Mouse (Mus musculus) liver, embryonic 11.5 days (tissue): ENCODE results near the gene Col4a3bp. TPM values are rescaled to one million over a fixed set of nuclear protein-coding genes. Genes with fewer than 3 reads are reported as not detected.

Experiments used
- ATAC-seq: fragments of 200-750 bp; cut with Nextera tagmentation; replicated peaks from 2 replicates; pipeline ENCODE4 v1.8.0; 2017; ENCODE audit warnings: moderate number of reproducible peaks, mild to moderate bottlenecking, moderate TSS enrichment, moderate library complexity; ENCODE audit not compliant: low FRiP score
- DNase-seq: peaks from one replicate; pipeline ENCODE4 v3.0.0-alpha.2; 2017; ENCODE audit warnings: low spot score
- H3K27ac ChIP-seq: fragments of 300-500 bp; sonication (generic); 2 replicates; pipeline ENCODE4 v1.5.1; 2014; ENCODE audit warnings: mild to moderate bottlenecking, low read depth, low read length, control low read depth
- H3K27me3 ChIP-seq: fragments of 300-500 bp; sonication (generic); replicated peaks from 2 replicates; pipeline ENCODE4 v1.6.1; 2014; ENCODE audit warnings: low read length, mixed read lengths; ENCODE audit not compliant: control insufficient read depth, insufficient read depth
- H3K36me3 ChIP-seq: fragments of 300-500 bp; sonication (generic); 2 replicates; pipeline ENCODE4 v1.6.1; 2014; ENCODE audit warnings: mild to moderate bottlenecking, low read length, moderate library complexity, mixed read lengths; ENCODE audit not compliant: control insufficient read depth, insufficient read depth
- H3K4me1 ChIP-seq: fragments of 300-500 bp; sonication (generic); replicated peaks from 2 replicates; pipeline ENCODE4 v1.6.1; 2014; ENCODE audit warnings: low read length, mixed read lengths; ENCODE audit not compliant: control insufficient read depth, insufficient read depth
- H3K4me2 ChIP-seq: fragments of 300-500 bp; sonication (generic); 2 replicates; pipeline ENCODE4 v1.6.1; 2014; ENCODE audit warnings: mild to moderate bottlenecking, control low read depth, moderate library complexity
- H3K4me3 ChIP-seq: fragments of 300-500 bp; sonication (generic); 2 replicates; pipeline ENCODE4 v1.5.1; 2014; ENCODE audit warnings: low read depth, low read length, control low read depth
- H3K9ac ChIP-seq: fragments of 300-500 bp; sonication (generic); 2 replicates; pipeline ENCODE4 v1.6.1; 2014; ENCODE audit warnings: low read depth, low read length, control low read depth
- H3K9me3 ChIP-seq: fragments of 300-500 bp; sonication (generic); 2 replicates; pipeline ENCODE4 v1.6.1; 2016; ENCODE audit warnings: low read length, inconsistent platforms, mixed read lengths; ENCODE audit not compliant: control insufficient read depth
- WGBS: fragments of 180-500 bp; shearing (Covaris S2); extraction: QIAGEN DNeasy Blood & Tissue Kit; methylation state at CpG from one replicate; pipeline ENCODE4 v1.1.7; 2014; 5-methylcytosine and 5-hydroxymethylcytosine counted together
- polyA plus RNA-seq: library from polyadenylated mRNA; unstranded; fragments of >200 nt; fragmentation: Nextera tagmentation; extraction: Ambion mirVana; gene quantifications from 2 replicates; pipeline ENCODE4 v1.2.1, GENCODE M21; 2014

The Col4a3bp gene
- polyA plus RNA-seq, 1 experiment from 2014 or later, result 8.1 TPM

DNA sequence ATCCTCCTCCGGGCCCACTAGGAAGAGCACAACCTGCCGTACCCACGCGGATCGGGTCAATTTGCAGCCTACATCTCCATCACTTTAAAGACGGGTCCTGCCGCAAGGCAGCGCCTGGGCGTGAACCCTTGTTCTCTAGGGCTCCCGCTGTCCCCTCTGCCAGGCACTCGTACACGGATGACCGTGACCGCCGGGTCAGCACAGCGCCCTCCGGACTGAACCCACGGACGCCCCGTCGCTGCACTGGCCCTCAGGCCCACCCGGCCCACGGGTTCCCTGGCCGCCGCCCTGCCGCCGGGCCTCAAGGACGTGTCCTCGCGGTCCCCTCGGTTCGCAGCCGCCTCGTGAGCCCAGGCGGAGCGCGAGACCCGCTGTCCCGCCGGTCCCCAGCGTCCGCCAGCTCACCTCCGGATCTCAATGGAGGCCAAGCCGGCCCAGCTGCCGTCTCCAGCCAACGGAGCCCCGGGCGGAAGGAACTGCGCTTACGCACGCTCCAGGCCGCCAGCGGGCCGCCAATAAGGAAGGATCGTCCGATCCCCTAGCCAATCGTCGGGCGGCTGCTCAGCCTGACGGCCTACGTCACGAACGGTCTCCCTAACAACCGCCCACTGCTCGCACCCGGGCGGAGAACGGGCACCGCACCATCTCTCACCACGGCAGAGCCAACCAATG, 128.1 kb downstream of the Col4a3bp start, which contains the start of gene Hmgcr:
Hmgcr (minus strand) TSS at position 531 of the 672 bp plus-strand sequence.
- DNase-seq, result peak; percentile 91
- Histone ChIP-seq H3K27me3 (no peaks in the 10 kb centered on the region), H3K9me3 (no peaks in the 10 kb centered on the region), H3K36me3 (peaks cover 12% of the 10 kb centered on the region), H3K4me1 (peaks cover 21% of the 10 kb centered on the region), H3K4me2 (peak within 1 kb of the TSS; percentile 70), H3K4me3 (peak within 1 kb of the TSS; percentile 99), H3K9ac (peak within 1 kb of the TSS; percentile 98), H3K27ac (peak within 1 kb of the TSS; percentile 93)
- peak; percentile 100 for ATAC-seq
- WGBS, result under 1% methylated on average over 70 of the region's 70 CpGs

DNA sequence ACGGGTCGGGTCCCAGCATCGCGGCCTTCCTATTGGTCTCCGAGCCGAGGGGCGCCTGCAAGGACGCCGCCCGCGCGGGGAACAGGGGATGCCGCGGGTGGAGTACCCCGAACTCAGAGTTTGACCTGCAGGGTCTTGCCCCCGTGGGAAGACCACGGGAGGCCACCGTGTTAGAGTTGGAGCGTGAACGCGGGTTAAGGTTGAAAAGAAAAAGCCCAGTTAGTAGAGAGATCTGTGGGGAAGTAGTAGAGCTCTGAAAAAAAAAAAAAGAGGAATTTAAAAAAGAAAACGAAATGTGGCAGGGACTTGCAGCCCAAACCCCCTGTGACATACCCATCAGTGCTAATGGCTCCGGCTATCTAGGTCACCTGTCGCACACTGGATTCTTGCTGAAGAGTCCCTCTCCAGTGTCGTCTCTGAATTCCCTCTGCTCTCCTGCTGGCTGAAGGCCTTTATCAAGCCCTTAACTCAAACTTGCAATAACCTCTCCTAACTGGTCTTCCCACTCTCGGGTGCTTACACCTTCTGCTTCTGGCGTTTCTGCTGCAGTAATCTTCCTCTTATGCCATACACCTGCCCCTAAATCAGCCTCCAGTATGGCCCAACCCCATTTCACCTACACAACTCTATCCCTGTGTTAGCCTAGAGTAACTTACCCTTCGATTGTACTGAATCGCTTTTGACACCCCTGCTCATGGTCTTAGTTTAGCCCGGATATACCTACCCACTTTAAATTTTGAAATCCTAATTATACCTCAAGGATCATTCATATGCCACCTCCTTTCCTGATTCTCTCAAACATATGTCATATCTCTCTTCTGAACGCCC, 128.9 kb downstream of the Col4a3bp start:
- peak overlapping the region; percentile 70 for H3K4me2 ChIP-seq
- no peaks in the 10 kb centered on the region for H3K27me3 ChIP-seq
- ATAC-seq, result no peak
- peaks cover 6% of the 10 kb centered on the region; the same call in 1 of the 2 replicates for H3K36me3 ChIP-seq
- H3K27ac ChIP-seq, result peak overlapping the region; percentile 71
- no peaks in the 10 kb centered on the region for H3K9me3 ChIP-seq
- H3K4me1 ChIP-seq, result peaks cover 18% of the 10 kb centered on the region
- 14% methylated on average over 31 of the region's 31 CpGs for WGBS
- DNase-seq, result no peak
- peak overlapping the region; percentile 66 for H3K9ac ChIP-seq
- peak overlapping the region; percentile 99 for H3K4me3 ChIP-seq

DNA sequence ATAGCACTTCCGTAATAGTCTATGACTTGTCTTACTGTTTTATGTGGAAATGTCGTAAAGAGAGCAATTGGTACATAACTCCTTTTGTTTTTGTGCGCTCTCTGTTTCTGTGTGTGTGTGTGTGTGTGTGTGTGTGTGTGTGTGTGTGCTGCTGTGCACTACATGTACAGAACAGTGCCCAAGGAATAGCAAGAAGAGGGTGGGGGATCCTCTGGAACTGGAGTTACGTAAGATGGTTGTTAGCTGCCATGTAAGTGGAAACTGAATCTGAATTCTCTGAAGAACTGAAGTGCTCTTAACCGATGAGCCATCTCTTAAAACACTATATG, 129.5 kb downstream of the Col4a3bp start:
- Histone ChIP-seq H3K9ac (no peak overlapping the region), H3K4me3 (no peak overlapping the region), H3K4me1 (peaks cover 18% of the 10 kb centered on the region), H3K9me3 (no peaks in the 10 kb centered on the region), H3K27ac (no peak overlapping the region), H3K4me2 (no peak overlapping the region), H3K27me3 (no peaks in the 10 kb centered on the region), H3K36me3 (peaks cover 2% of the 10 kb centered on the region; the same call in 1 of the 2 replicates)
- 91% methylated on average over 5 of the region's 5 CpGs for WGBS
- DNase-seq, result no peak
- ATAC-seq, result no peak

DNA sequence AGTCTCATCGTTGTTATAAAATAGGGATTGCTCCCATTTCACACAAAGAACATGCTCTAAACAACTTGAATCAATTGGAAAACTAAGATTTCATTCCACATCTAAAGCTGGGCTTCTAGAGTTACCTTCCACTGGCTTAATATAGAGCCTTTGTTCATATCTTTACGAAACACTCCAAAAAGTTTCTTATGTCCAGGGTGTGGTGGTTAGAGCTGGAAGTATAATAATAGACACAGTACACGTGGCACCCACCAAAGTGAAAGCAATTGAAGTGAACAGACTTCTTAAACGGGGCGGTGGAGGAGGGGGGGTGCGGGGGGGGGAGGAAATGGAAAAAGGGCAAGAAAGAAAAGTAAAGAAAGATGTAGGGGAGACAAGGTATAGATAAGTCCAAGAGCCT, 129.9 kb downstream of the Col4a3bp start:
- H3K4me1 ChIP-seq, result peaks cover 18% of the 10 kb centered on the region
- no peak overlapping the region for H3K27ac ChIP-seq
- H3K27me3 ChIP-seq, result no peaks in the 10 kb centered on the region
- H3K9ac ChIP-seq, result no peak overlapping the region
- WGBS, result 59% methylated on average over 6 of the region's 6 CpGs
- H3K4me2 ChIP-seq, result no peak overlapping the region; the same call in 1 of the 2 replicates
- no peak overlapping the region for H3K4me3 ChIP-seq
- H3K9me3 ChIP-seq, result no peaks in the 10 kb centered on the region
- ATAC-seq, result no peak
- peaks cover 2% of the 10 kb centered on the region; the same call in 1 of the 2 replicates for H3K36me3 ChIP-seq
- no peak for DNase-seq

DNA sequence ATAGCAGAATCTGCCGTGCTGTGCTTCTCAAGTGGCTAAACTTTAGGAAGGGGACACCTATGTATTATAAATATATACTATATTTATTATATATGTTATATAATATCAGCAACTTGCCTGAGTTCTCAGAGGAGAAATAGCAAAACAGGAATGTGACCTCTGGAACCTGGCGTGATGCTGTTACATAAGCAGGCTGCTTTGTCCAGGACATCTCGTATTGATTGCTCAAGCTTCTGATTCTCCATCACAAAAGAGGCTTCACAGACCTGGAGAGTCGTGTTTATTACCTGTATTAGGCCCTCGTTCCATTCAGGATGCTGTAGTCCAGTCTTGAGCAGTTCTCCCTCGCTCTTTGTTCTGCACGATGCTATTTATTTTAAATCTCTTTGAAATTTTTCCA, 131.4 kb downstream of the Col4a3bp start:
- no peaks in the 10 kb centered on the region for H3K9me3 ChIP-seq
- ATAC-seq, result no peak
- H3K36me3 ChIP-seq, result no peaks in the 10 kb centered on the region
- H3K27me3 ChIP-seq, result no peaks in the 10 kb centered on the region
- no peak overlapping the region for H3K9ac ChIP-seq
- H3K4me2 ChIP-seq, result no peak overlapping the region
- DNase-seq, result no peak
- peaks cover 13% of the 10 kb centered on the region for H3K4me1 ChIP-seq
- 80% methylated on average over 7 of the region's 7 CpGs for WGBS
- no peak overlapping the region for H3K27ac ChIP-seq
- H3K4me3 ChIP-seq, result no peak overlapping the region

DNA sequence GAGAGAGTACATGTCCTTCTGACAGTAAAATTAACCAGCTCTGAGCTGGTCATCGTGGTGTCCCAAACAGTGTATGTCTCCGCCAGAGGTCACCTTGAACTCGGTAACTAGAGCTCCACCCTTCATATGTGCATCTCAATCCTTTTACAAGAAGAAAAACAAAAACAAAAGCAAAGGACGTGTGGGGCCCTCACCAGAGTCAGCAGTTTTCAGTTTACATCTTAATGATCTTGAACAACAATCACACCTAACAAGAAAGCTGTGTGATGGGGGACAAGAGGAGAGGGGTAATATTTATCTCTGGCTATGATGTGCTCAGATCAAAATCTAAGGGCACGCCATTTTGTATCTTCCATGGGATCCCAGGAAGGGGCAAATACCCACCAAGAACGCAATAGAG, 133.3 kb downstream of the Col4a3bp start:
- no peaks in the 10 kb centered on the region for H3K36me3 ChIP-seq
- H3K9ac ChIP-seq, result no peak overlapping the region
- no peaks in the 10 kb centered on the region for H3K9me3 ChIP-seq
- H3K4me2 ChIP-seq, result no peak overlapping the region
- WGBS, result 84% methylated on average over 6 of the region's 6 CpGs
- no peak overlapping the region for H3K27ac ChIP-seq
- ATAC-seq (no peak), DNase-seq (no peak)
- no peak overlapping the region for H3K4me3 ChIP-seq
- no peaks in the 10 kb centered on the region for H3K27me3 ChIP-seq
- H3K4me1 ChIP-seq, result peaks cover 7% of the 10 kb centered on the region

DNA sequence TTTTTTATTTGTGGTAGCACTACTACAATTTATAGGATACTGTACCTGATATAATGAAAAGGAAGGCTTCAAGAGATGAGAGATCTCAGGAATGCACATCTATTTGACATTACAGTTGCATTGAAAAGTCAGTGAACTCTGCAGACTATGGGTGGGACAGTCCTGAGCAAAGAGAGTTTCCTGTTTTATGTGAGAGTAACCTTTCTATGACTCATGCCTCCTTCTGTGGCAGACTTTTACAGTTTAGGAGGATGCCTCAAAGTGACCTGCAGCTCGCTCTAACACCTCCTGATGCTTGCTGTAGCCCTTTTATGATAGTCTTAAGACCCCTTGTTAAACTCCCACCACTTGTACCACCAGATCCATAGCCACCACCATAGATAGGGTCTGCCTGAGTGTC, 134.7 kb downstream of the Col4a3bp start:
- 88% methylated on average over 1 of the region's 1 CpGs for WGBS
- peaks cover 2% of the 10 kb centered on the region; the same call in 1 of the 2 replicates for H3K4me1 ChIP-seq
- H3K9me3 ChIP-seq, result no peaks in the 10 kb centered on the region
- H3K36me3 ChIP-seq, result no peaks in the 10 kb centered on the region
- DNase-seq (no peak), ATAC-seq (no peak)
- no peak overlapping the region for H3K4me2 ChIP-seq
- no peak overlapping the region for H3K27ac ChIP-seq
- no peak overlapping the region for H3K4me3 ChIP-seq
- H3K27me3 ChIP-seq, result no peaks in the 10 kb centered on the region
- H3K9ac ChIP-seq, result no peak overlapping the region

DNA sequence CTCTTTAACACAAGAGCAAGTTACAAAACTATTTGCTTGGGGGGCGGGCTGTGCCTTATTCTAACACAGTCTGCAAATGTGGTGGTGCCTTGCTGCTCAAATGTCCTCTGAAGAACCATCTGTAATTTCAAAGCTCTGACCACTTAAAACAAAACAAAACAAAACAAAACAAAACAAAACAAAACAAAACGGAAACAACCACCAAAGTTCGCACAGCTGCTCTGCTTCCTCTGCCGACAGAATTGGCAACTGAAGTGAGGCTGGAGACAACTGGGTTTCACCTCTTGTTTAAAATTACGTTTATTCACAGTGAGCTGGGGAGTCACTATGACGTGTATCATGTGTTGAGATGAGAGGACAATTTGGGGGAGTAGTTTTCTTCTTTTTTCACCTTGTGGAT, 136.2 kb downstream of the Col4a3bp start:
- no peak for ATAC-seq

More for the DNA sequence above, 136.2 kb downstream of the Col4a3bp start:
- DNase-seq, result no peak
- Histone ChIP-seq H3K4me3 (no peak overlapping the region), H3K4me2 (no peak overlapping the region), H3K9me3 (no peaks in the 10 kb centered on the region), H3K36me3 (no peaks in the 10 kb centered on the region), H3K27ac (no peak overlapping the region), H3K27me3 (no peaks in the 10 kb centered on the region), H3K4me1 (no peaks in the 10 kb centered on the region), H3K9ac (no peak overlapping the region)
- WGBS, result 81% methylated on average over 6 of the region's 6 CpGs
